Mouse (Mus musculus) embryonic fibroblast, embryonic 13.5 days (primary cell): ENCODE results near the gene Hint2.

Experiments used
- CTCF ChIP-seq: IDR thresholded peaks from 2 replicates; pipeline ENCODE4 v1.5.1; 2011; ENCODE audit warnings: mild to moderate bottlenecking, control low read depth, low read length, moderate library complexity, borderline replicate concordance; ENCODE audit not compliant: insufficient read depth
- POLR2A ChIP-seq: IDR thresholded peaks from 2 replicates; pipeline ENCODE4 v1.6.1; 2011; ENCODE audit warnings: low read depth, mild to moderate bottlenecking, control low read depth, low read length, moderate library complexity

- TF ChIP-seq CTCF (peak; percentile 26; the same call in 1 of the 2 replicates), POLR2A (no peak; the same call in 1 of the 2 replicates)
These were observed 26.2 kb downstream of the Hint2 start for GRCm38 (mm10) chr4:43630030-43630581.
